Mouse (Mus musculus) midbrain, embryonic 16.5 days (tissue): ENCODE data around the gene Srp68. TPM values are rescaled to one million over a fixed set of nuclear protein-coding genes. Genes with fewer than 3 reads are reported as not detected.

ENCODE experiments used
- ATAC-seq: fragments of 200-750 bp; cut with Nextera tagmentation; 2 replicates; pipeline ENCODE4 v1.8.0; 2017; ENCODE audit warnings: moderate TSS enrichment
- H3K27ac ChIP-seq: fragments of 300-500 bp; sonication (generic); 2 replicates; pipeline ENCODE4 v1.5.1; 2014; ENCODE audit warnings: mild to moderate bottlenecking, low read length, mixed read lengths
- H3K27me3 ChIP-seq: fragments of 300-500 bp; sonication (generic); 2 replicates; pipeline ENCODE4 v1.6.1; 2014; ENCODE audit warnings: low read depth, low read length, mixed read lengths; ENCODE audit not compliant: control insufficient read depth, insufficient read depth
- H3K36me3 ChIP-seq: fragments of 300-500 bp; sonication (generic); 2 replicates; pipeline ENCODE4 v1.6.1; 2014; ENCODE audit warnings: mild to moderate bottlenecking, low read length, moderate library complexity, mixed read lengths; ENCODE audit not compliant: control insufficient read depth, insufficient read depth
- H3K4me1 ChIP-seq: fragments of 300-500 bp; sonication (generic); 2 replicates; pipeline ENCODE4 v1.6.1; 2014; ENCODE audit warnings: mild to moderate bottlenecking, low read length, mixed read lengths; ENCODE audit not compliant: control insufficient read depth, insufficient read depth
- H3K4me2 ChIP-seq: fragments of 300-500 bp; sonication (generic); 2 replicates; pipeline ENCODE4 v1.6.1; 2014; ENCODE audit warnings: mild to moderate bottlenecking, low read length, mixed read lengths
- H3K4me3 ChIP-seq: fragments of 300-500 bp; sonication (generic); 2 replicates; pipeline ENCODE4 v1.5.1; 2014; ENCODE audit warnings: low read depth, mild to moderate bottlenecking, low read length, moderate library complexity, mixed read lengths
- H3K9ac ChIP-seq: fragments of 300-500 bp; sonication (generic); 2 replicates; pipeline ENCODE4 v1.6.1; 2014; ENCODE audit warnings: low read depth, low read length, mixed read lengths
- H3K9me3 ChIP-seq: fragments of 300-500 bp; sonication (generic); replicated peaks from 2 replicates; pipeline ENCODE4 v1.6.1; 2014; ENCODE audit warnings: mild to moderate bottlenecking, low read length, mixed read lengths; ENCODE audit not compliant: control insufficient read depth, poor library complexity, severe bottlenecking
- WGBS: fragments of 180-500 bp; shearing (Covaris S2); extraction: QIAGEN DNeasy Blood & Tissue Kit; methylation state at CpG from one replicate; pipeline ENCODE4 v1.1.7; 2014; 5-methylcytosine and 5-hydroxymethylcytosine counted together
- polyA plus RNA-seq: library from polyadenylated mRNA; unstranded; fragments of >200 nt; fragmentation: Nextera tagmentation; extraction: Ambion mirVana; gene quantifications from 2 replicates; pipeline ENCODE4 v1.2.1, GENCODE M21; 2015

The Srp68 gene
- polyA plus RNA-seq, 1 experiment from 2014 or later: 58.2 TPM

- ATAC-seq: peak; percentile 95
- H3K27ac ChIP-seq: peak overlapping the region; percentile 74
- 2% methylated on average over 49 of the region's 53 CpGs for WGBS
These were observed 32.3 kb upstream of the Srp68 start for GRCm38 (mm10) chr11:116306126-116306982.

DNA sequence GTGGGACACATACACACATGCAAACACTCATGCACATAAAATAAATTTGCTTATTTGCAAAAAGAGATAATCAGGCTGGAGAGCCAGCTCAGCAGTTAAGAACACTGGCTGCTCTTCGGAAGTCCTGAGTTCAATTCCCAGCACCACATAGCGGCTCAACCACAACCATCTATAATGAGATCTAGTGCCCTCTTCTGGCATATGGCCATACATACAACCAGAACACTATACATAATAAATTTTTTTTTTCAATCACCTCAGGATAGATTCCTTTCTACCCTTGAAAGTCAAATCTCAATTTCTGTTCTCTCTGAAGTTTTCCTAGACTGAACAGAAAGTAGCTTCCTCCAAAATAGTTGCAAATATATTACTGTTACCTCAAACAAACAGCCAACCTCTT is 31.4 kb upstream of the Srp68 start:
- ATAC-seq: no peak
- Histone ChIP-seq H3K27me3 (no peaks in the 10 kb centered on the region), H3K27ac (no peak overlapping the region), H3K9me3 (no peaks in the 10 kb centered on the region), H3K4me2 (peak overlapping the region; percentile 69), H3K9ac (no peak overlapping the region), H3K36me3 (peaks cover 31% of the 10 kb centered on the region), H3K4me3 (peak overlapping the region; percentile 59), H3K4me1 (peaks cover 8% of the 10 kb centered on the region)
- WGBS: 98% methylated on average over 2 of the region's 2 CpGs

More at GRCm38 (mm10) chr11:116306126-116306982, 32.3 kb upstream of the Srp68 start:
- Histone ChIP-seq H3K9ac (peak overlapping the region; percentile 79), H3K9me3 (no peaks in the 10 kb centered on the region), H3K4me2 (peak overlapping the region; percentile 69), H3K4me3 (peak overlapping the region; percentile 59), H3K36me3 (peaks cover 25% of the 10 kb centered on the region), H3K4me1 (peaks cover 8% of the 10 kb centered on the region), H3K27me3 (no peaks in the 10 kb centered on the region)

- Histone ChIP-seq H3K27ac (no peak overlapping the region), H3K36me3 (peaks cover 66% of the 10 kb centered on the region), H3K4me3 (no peak overlapping the region), H3K27me3 (no peaks in the 10 kb centered on the region), H3K4me1 (no peaks in the 10 kb centered on the region), H3K4me2 (no peak overlapping the region), H3K9ac (no peak overlapping the region), H3K9me3 (no peaks in the 10 kb centered on the region)
- ATAC-seq: no peak
- WGBS: 91% methylated on average over 6 of the region's 6 CpGs
These were observed 24.6 kb upstream of the Srp68 start for GRCm38 (mm10) chr11:116298621-116299020.

DNA sequence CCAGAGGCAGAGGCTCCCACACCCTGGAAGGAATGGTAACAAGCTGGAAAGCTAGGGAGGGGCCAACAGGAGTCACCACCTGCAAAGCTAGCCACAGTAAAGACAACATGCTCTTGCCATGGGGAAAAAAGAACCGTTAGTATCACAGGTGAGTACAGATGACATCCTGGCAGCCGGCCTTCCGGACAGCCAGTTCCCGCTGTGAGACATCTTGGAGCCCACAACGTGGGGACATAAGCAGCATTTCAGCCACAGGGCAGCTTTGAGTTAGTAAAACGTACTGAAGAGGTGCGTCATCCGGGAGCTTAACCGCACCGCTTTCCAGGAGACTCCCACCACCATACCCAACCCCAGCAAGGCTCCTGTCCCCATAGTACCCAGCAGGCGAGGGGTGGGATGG is 24.2 kb upstream of the Srp68 start:
- no peaks in the 10 kb centered on the region for H3K9me3 ChIP-seq
- no peak overlapping the region for H3K4me2 ChIP-seq
- WGBS: 90% methylated on average over 11 of the region's 11 CpGs
- H3K4me1 ChIP-seq: no peaks in the 10 kb centered on the region
- no peak overlapping the region for H3K4me3 ChIP-seq
- no peak overlapping the region for H3K9ac ChIP-seq
- H3K27me3 ChIP-seq: no peaks in the 10 kb centered on the region
- H3K36me3 ChIP-seq: peaks cover 62% of the 10 kb centered on the region
- H3K27ac ChIP-seq: no peak overlapping the region
- no peak for ATAC-seq

DNA sequence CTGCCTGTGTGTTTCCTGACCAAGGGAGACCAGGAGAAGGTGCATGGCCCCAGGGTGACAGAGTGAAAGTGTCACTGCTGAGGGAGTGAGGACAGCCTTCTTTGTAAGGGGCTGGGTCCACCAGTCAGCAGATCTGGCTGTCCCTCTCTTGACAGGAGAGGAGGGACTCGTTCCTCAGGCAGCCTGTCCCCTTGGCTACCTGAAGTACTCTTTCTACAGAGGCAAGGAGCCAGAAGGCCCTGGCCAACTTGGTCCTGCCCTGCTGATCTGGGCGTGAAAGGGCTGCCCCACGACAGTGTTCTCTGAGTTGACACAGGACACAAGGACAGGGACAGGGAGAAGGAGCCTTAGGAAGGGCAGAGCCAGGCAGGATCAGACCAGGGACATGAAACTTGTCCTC is 23.0 kb upstream of the Srp68 start:
- Histone ChIP-seq H3K9ac (no peak overlapping the region), H3K4me3 (no peak overlapping the region), H3K27ac (no peak overlapping the region), H3K4me2 (no peak overlapping the region), H3K36me3 (peaks cover 61% of the 10 kb centered on the region), H3K4me1 (no peaks in the 10 kb centered on the region), H3K27me3 (no peaks in the 10 kb centered on the region), H3K9me3 (no peaks in the 10 kb centered on the region)
- WGBS: 74% methylated on average over 3 of the region's 3 CpGs
- no peak for ATAC-seq

DNA sequence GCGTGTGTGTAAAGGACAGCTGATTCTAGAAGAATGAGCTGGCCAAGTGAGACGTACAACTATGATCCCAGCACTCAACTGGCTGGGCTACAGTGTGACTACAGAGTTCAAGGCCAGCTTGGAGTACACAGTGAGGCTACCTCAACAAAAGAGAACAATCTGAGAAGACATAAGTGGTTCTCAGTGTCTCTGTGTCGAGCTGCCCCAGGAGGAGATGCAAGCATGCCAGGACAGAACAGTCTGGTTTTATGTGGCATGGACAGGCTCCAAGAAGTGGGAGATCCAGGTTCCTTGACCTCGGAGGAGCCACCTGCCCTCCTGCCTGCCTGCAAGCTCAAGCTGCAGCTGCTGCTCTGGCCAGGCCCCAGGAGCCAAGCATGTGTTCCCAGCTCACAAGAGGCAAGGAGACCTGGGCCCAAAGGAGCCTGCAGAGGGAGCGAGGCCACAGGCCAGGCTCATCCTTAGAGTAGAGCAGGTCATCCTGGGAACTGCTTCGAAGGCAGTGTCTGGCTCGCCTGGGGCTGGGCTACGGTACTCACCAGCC is 22.2 kb upstream of the Srp68 start:
- Histone ChIP-seq H3K9me3 (no peaks in the 10 kb centered on the region), H3K36me3 (peaks cover 55% of the 10 kb centered on the region), H3K4me2 (no peak overlapping the region), H3K27me3 (no peaks in the 10 kb centered on the region), H3K27ac (no peak overlapping the region), H3K4me3 (no peak overlapping the region), H3K9ac (no peak overlapping the region), H3K4me1 (no peaks in the 10 kb centered on the region)
- 90% methylated on average over 8 of the region's 8 CpGs for WGBS
- no peak for ATAC-seq

GRCm38 (mm10) chr11:116294319-116294718 is 20.3 kb upstream of the Srp68 start:
- Histone ChIP-seq H3K27me3 (no peaks in the 10 kb centered on the region), H3K4me2 (no peak overlapping the region), H3K9me3 (no peaks in the 10 kb centered on the region), H3K9ac (no peak overlapping the region), H3K27ac (no peak overlapping the region), H3K36me3 (peaks cover 55% of the 10 kb centered on the region), H3K4me1 (no peaks in the 10 kb centered on the region), H3K4me3 (no peak overlapping the region)
- WGBS: 29% methylated on average over 5 of the region's 5 CpGs
- no peak for ATAC-seq

DNA sequence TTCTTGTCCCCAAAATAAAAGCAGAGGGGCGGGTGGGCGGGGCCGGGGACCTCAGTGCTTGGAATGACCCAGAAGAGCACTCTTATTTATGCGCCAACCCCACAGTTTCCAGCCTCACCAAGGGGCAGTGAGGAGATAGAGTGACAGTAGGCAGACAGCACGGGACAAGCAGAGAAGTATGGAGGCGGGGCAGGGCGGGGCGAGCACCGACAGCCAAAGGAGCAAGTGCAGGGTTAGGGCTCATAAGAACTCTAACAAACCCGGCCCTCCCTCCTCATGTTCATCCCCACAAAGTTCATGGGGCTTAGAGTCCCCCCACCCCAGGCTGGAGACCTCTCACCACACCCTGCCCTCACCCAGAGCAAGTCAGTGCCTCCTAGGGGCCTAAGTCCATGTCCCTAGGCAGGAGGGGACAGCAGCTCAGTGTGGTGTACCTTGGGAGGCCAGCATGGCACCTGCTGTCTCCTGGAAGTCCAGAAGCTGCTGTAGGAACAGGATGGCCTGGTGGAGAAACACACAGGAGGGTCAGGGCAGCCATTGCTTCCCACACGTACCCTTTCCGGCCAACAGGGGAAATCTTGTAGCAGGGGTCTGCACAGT is 19.6 kb upstream of the Srp68 start:
- ATAC-seq: no peak
- Histone ChIP-seq H3K27me3 (no peaks in the 10 kb centered on the region), H3K9ac (no peak overlapping the region), H3K36me3 (peaks cover 57% of the 10 kb centered on the region), H3K4me1 (no peaks in the 10 kb centered on the region), H3K4me2 (no peak overlapping the region), H3K9me3 (no peaks in the 10 kb centered on the region), H3K4me3 (no peak overlapping the region), H3K27ac (no peak overlapping the region)
- WGBS: 86% methylated on average over 12 of the region's 12 CpGs

- Histone ChIP-seq H3K36me3 (peaks cover 54% of the 10 kb centered on the region), H3K27me3 (no peaks in the 10 kb centered on the region), H3K4me1 (no peaks in the 10 kb centered on the region), H3K9ac (no peak overlapping the region), H3K9me3 (no peaks in the 10 kb centered on the region), H3K4me3 (no peak overlapping the region), H3K4me2 (no peak overlapping the region), H3K27ac (no peak overlapping the region)
- 93% methylated on average over 13 of the region's 13 CpGs for WGBS
- ATAC-seq: no peak
These were observed 18.4 kb upstream of the Srp68 start for GRCm38 (mm10) chr11:116292401-116292800.
